Mouse (Mus musculus) kidney, adult 8-10 months (tissue): ENCODE measurements at regions not wholly inside any gene's neighbourhood (a gene's known extent, or its start where the extent isn't known, plus 50 kb on each side); places are given as distances from the start of the nearest gene placed in this dataset.
A peak's percentile ranks its signal among the peaks of the same experiment; 100 is the strongest.

Source experiments
- DNase-seq, 2 experiments: peaks; one replicate each; pipeline ENCODE4 v3.0.0; 2022

DNA sequence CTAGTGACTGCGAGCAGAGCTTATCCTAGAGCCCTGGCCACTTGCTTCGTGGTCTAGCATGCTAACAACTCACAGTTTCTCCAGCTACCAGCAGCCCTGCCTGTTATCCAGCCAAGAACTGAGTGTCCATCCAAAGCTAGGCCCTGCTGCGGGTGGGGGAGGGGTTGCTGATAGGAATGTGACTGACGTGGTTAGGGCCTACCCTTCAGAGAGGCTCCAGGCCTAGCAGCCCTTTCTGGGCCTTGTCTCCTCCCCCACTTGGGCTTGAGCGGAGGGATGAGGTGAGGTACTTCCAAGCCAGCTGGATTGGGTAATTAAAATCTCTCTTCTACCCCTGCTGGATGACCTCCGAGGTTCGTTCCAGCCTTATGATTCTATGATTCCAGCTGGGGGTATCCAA lies 79.2 kb downstream of the Efnb1 start:
- no peak for DNase-seq

DNA sequence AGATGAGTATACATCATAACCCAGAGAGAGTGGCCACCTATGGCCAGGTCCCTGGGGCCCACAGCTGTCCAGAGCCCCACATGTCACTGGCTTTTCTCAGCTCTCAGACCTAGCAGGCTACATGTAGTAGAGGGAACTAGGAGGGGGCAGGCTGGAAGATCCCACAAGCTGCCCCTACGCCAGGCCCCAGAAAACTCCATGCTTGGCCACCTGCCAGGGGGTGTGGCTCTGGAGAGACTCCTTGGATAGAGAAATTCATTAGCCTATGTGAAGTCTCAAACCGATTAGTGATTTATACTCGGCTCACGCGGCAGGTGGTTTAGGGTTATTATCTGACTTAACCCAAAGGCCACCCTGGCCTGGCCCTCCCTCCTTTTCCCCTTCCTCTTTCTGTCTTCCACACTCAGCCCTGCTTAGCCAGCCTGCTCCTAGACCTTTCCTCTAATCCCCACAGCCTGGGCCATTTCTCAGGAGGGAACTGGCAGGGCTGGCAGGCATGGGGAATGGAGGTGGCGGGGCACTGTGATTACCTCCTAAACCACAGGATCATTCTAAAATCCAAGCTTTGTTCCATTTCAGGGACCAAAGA lies 77.7 kb downstream of the Efnb1 start:
- no peak for DNase-seq

DNA sequence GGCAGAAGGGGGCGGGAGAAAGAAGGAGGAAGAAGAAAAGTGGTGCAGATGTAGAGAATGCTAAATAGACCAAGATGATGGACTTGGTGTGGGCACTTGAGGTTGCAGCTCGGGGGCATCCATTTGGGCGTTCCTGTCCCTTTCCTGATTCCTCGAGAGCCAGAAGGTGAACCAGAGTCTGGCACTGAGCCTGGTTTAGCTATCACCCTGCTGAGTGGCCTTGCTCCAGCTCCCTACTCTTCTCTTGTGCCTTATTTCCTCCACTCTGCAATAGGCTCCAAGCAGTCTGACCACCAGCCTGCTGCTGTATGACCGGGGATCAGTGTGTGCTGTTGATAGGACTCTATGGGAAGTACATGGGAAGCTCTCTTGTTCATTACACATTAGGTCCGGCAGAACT lies 68.1 kb downstream of the Efnb1 start:
- no peak for DNase-seq

DNA sequence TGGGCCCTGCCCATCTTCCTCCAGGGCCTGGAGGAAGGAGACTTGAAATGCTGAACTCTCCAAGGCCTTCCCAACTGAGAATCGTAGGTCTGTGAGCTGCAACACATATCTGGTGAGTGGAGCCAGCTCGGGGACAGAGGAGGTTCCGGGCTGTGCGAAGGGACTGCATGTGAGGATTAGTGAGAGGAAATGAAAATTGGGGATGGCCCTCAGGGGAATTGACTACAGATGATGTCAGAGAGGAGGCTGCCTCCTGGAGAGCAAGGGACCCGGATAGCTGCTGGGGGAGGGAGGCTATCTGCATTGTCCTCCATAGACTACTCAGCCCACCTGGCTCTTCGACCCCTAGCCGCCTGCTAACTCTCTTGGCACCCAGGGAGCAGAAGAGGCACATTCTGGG lies 65.2 kb downstream of the Efnb1 start:
- DNase-seq = no peak

DNA sequence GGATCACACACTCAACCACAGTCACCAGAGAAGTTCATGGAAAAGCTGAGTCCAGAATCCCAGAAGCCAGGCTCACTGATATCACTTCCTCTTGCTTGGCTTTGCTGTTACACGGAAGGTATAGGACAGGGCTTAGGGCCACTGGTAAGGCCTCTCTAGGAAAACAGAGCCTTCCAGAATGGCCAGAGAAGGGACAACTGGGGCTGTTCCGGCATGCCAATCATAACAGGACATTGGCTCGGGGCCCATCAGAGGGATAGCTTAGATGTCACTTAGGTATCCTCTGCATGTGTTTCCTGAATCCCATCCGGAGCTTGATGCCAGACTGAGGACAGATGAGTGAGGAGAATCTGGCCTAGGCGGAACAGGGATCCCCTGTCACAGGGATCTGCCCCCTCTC lies 63.7 kb downstream of the Efnb1 start:
- peak; percentile 59 to 60 for DNase-seq

DNA sequence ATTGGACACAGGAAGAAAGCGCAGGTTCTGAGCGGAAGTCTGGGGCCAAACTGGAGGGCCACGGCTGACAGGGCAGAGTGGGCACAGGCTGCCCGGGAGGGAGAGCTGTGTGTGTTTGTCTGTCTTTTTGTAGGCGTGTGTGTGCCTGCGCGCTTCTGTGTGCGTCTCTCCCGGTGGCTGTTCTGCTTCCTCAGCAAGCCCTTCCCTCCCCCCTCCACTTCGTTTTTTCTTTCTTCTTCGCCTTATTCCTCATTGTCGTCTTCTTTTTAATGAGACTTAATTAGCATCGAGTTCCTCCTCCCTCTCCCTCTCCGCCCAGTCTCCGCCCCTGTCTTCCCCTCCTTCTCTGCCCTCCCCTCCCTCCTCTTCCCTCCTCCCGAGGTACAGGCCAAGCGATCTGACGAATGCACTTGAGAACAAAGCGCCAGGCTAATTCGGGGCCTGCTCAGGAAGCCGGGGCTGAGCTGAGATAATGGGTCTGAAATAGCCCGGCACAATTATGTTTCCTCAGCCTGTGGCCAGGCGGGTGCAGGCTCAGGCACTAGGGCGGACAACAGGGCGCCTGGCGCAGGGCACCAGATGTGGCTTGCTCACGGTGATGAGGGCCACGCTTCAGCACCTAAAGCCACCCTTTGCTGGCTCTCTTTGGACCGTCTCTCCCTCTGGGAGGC lies 63.2 kb downstream of the Efnb1 start:
- DNase-seq = peak; percentile 68 to 79
